Mouse (Mus musculus) skeletal muscle tissue, adult 2 months (tissue): ENCODE data around the gene Ccr6.

ENCODE experiments used
- DNase-seq: peaks from one replicate; pipeline ENCODE4 v3.0.0-alpha.2; 2012; ENCODE audit warnings: low read depth, low spot score

Ccr6 gene

GRCm38 (mm10) chr17:8233618-8234214 is 2.1 kb upstream of the Ccr6 start:
- DNase-seq, result no peak

- peak; percentile 20 for DNase-seq
These were observed 1.3 kb upstream of the Ccr6 start for GRCm38 (mm10) chr17:8234537-8234936.

GRCm38 (mm10) chr17:8238012-8238710 is 2.3 kb downstream of the Ccr6 start:
- no peak for DNase-seq

- no peak for DNase-seq
These were observed 3.7 kb downstream of the Ccr6 start for GRCm38 (mm10) chr17:8239561-8239960.

- no peak for DNase-seq
These were observed 4.7 kb downstream of the Ccr6 start for GRCm38 (mm10) chr17:8240517-8240916.

- DNase-seq, result no peak
These were observed 5.8 kb downstream of the Ccr6 start for GRCm38 (mm10) chr17:8241645-8242044.

GRCm38 (mm10) chr17:8242186-8242585 is 6.3 kb downstream of the Ccr6 start:
- DNase-seq, result no peak

- no peak for DNase-seq
These were observed 8.3 kb downstream of the Ccr6 start for GRCm38 (mm10) chr17:8244124-8244523.

GRCm38 (mm10) chr17:8246102-8246754 is 10.4 kb downstream of the Ccr6 start:
- no peak for DNase-seq

- DNase-seq, result no peak
These were observed 15.9 kb downstream of the Ccr6 start for GRCm38 (mm10) chr17:8251704-8252103.

GRCm38 (mm10) chr17:8254268-8254667 is 18.4 kb downstream of the Ccr6 start:
- DNase-seq, result no peak

GRCm38 (mm10) chr17:8254914-8255313 is 19.1 kb downstream of the Ccr6 start:
- no peak for DNase-seq

- no peak for DNase-seq
These were observed 19.7 kb downstream of the Ccr6 start for GRCm38 (mm10) chr17:8255583-8255982.

GRCm38 (mm10) chr17:8256982-8257381 is 21.1 kb downstream of the Ccr6 start:
- DNase-seq, result no peak

- DNase-seq, result peak; percentile 52
These were observed 28.8 kb downstream of the Ccr6 start for GRCm38 (mm10) chr17:8264638-8265037.

- no peak for DNase-seq
These were observed 36.4 kb downstream of the Ccr6 start for GRCm38 (mm10) chr17:8272054-8272749.

GRCm38 (mm10) chr17:8272951-8273350 is 37.1 kb downstream of the Ccr6 start:
- no peak for DNase-seq

GRCm38 (mm10) chr17:8276071-8276470 is 40.2 kb downstream of the Ccr6 start:
- no peak for DNase-seq

GRCm38 (mm10) chr17:8276680-8277079 is 40.8 kb downstream of the Ccr6 start:
- no peak for DNase-seq

GRCm38 (mm10) chr17:8277266-8277665 is 41.4 kb downstream of the Ccr6 start:
- DNase-seq, result no peak

GRCm38 (mm10) chr17:8278356-8278755 is 42.5 kb downstream of the Ccr6 start:
- DNase-seq, result no peak

GRCm38 (mm10) chr17:8282821-8283525 is 47.1 kb downstream of the Ccr6 start, which contains the start of gene Mpc1:
Gene Mpc1 (plus strand): TSS chr17:8282904.
- peak; percentile 98 for DNase-seq
